Mouse (Mus musculus) frontal cortex, adult (tissue): ENCODE measurements around the gene Mrgprh.

ENCODE experiments used
- ATAC-seq: cut with Nextera tagmentation; 2 replicates; pipeline ENCODE4 v1.9.2; 2017; ENCODE audit warnings: mild to moderate bottlenecking, moderate library complexity, mixed read lengths; ENCODE audit not compliant: low TSS enrichment

Gene Mrgprh

DNA sequence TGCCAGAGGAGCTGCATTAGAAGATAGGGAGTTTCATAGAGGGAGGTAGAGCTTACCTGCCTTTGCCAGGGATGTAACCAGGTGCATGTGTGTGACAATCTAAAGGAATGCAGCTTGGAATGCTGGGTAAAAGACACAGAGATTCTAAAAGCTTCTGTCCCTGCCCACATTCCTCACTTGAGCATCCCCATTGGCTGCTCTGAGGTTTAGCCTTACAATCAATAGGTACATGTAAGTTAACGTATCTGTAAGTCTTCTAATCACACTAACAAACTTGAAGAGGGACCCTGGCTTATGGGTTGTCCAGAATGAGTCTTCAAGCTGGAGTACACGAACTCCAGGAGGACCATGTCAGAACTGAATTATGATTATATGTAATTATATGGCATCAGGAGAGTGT is 7.8 kb upstream of the Mrgprh start, which contains the start of gene Mas1:
TSS of gene Mas1 (minus strand) at position 101 of the 400 bp plus-strand sequence.
- no peak for ATAC-seq

DNA sequence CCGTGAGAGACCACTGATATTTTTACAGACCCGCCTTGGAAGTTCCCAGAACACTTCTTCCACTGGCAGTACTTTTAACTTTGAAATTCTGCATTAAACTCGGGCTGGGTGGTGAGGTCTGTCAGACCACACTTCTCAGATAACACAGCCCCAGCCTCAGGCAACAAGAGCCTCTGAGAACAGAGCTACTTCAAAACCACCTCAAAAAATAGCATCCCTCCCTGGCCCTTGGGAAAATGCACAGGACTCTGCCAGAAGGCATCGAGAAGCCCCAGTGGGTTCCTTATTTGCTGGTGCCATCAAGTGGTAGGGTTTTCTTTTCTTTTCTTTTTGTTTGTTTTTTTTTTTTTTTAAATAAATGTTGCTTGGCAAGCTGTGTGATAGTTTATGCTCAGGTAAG is 7.2 kb upstream of the Mrgprh start:
- ATAC-seq: no peak

DNA sequence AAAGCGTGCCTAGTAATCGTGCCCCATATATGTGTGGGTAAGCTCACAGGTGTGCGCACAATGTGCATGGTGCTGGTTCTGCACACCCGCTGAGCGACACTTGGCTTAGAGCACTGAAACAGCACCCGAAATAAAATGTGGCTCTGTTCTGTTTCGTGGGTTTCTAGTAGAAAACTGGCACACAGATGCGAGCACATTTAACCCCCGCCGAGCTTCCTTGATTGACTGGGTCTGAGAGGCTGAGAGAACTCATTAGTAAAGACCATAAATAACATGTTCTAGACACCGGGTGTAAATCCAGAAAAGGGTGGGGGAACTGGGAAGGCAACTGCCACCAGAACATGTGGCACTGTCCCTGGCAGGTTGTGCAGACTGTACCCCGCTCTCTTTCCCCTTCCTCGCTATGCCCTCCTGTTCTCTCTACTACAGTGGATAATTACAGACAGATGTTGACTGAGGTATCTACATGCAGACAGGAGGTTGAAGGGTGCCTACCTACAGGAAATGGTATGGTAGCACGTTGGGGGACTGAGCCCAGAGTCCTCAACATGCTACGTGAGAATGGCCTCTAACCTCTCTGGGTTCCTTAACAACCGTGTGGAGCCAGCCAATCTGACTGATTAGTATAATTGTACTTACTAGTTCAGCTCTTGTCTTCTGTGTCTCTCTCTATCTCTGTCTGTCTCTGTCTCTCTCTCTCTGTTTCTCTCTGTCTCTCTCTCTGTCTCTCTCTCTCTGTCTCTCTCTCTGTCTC is 3.4 kb upstream of the Mrgprh start:
- ATAC-seq: peak; percentile 75

DNA sequence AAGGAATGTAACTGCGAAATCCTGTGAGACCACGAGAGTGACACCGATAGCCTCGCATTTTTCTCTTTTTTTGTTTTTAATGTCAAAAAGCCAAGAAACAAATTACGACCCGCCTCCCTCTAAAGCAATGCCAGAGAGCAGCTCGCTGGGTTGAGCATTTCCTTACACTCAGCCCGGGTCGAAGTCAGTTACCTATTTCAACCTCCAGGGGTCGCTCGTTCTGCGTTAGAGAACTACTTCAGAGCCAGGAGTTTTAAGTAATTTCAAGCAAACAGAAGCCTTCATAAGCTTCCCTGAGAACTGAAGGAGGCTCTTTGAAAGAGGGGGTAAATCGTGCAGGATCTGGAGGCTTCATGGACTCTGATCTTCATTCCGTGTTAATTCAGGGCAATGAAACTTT is 4.3 kb downstream of the Mrgprh start:
- peak; percentile 96 for ATAC-seq

DNA sequence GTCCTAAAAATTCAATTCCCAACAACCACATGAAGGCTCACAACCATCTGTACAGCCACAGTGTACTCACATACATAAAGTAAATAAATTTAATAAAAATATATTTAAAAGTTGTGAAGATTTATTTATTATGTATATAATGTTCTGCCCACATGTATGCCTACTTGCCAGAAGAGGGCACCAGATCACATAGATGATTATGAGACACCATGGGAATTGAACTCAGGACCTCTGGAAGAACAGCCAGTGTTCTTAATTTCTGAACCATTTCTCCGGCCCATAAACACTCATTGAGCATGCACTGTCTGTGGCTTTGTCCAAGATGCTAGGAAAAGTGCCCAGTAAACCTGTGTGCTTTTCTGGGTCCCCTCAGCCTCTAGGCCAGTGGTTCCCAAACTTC is 5.4 kb downstream of the Mrgprh start:
- no peak for ATAC-seq

DNA sequence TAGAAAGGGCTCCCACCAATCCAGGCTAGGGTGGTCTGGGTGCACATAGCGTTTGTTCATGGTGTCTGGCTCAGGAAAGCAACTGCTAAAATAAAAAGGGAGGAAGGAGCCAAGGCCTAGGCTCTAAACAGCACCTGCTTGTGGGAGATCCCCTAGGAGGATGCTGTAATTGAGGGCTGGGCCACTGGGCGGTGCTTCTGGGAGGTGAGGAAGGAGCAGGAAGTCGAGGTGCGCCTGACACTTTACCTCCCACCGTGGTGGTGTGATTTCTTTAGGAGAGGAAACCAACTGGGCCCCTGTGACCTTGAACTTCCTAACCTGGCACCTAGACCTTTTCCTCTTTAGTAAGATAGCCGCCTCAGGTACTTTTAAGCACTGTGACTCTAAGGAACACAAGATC is 10.8 kb downstream of the Mrgprh start:
- no peak for ATAC-seq

DNA sequence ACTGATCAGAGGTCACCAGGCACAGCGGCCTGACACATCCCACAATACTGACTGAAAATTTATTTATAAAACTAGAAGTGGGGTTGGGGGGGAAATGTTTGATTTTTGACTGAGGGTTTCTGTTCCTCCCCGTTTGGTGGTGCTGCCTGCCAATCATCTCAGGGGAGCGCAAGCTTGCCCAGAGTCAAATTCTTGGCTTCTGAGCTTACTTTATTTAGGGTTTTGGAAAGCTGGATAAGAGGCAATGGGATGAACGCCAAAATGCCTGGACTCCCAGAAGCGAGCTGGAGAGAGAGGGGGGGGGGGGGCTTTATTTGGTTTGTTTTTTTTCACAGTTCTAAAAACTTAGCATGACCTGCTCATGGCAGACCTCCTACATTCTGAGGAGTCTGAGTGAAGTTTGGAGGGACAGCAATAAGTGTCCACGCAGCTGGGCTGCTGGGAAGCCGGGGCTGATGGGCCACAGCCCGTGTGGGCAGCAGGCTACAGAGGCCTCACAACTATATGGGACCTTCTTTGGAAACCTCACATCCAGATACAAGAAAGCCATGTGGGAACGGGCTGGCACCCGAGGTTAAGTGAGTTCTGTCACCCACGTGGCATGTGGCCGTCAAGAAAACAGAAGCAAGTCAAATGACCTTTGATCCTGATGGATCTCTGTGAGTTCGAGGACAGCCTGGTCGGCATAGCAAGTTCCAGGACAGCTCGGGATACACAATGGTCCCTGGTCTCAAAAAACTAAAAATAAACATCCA is 11.4 kb downstream of the Mrgprh start:
- ATAC-seq: no peak

DNA sequence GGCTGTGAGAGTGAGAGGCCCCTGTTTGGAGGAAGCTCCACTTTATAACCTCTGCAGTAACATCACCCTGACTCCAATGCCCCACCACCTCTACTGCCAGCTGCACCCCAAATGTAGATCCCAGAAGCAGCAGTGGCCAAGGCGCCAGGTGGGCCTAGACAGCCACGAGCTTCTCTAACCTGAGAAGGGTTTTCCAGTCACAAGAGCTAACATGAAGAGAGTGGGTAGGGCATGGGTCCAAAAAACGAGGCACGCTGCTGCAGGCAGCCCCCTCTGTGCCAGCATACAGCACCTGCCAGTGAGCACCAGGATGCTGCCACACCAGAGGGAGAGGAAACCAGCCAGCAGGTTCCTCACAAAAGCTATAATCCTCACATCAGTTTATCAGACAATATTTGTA is 15.2 kb downstream of the Mrgprh start:
- 0 out of 2 replicates have a peak, but pooled peaks have one; percentile 38 for ATAC-seq

DNA sequence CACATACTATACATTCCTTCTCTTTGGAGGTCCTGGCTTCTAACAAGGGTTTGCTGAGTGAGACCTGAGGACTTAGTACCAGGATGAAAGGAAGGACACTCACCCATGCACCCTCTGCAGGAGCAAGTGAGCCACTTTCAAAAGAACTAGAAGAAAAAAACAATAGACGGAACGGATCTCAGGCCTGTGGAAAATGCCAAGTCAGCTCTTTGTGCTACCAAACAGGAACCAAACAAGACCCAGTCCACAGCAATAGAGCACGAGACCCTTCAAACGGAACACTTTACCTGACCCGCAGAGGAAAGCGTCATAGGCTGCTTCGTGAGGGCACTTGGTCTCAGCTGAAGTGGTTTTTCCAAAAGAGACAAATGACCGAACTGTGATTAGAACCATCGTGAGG is 16.2 kb downstream of the Mrgprh start:
- ATAC-seq: 0 out of 2 replicates have a peak, but pooled peaks have one; percentile 2

DNA sequence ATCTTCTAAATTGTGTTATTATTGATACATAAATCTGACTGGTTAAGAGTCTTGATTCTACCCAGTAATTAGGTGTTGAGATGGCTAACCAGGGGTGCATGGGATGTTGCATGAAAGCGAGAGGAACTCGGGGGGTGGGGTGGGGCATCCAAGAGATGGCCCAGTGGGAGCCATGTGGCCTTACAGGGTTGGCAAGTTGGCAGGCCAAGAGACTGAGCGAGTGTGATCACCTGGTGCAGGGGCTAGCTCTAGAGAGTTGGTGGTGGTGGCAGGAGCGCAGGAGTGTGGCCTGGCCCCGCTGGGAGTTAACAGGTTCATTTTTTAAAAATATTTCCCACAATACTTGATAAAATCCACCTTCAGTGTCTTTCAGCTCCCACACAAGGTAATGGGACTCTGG is 21.8 kb downstream of the Mrgprh start:
- 0 out of 2 replicates have a peak, but pooled peaks have one; percentile 34 for ATAC-seq

DNA sequence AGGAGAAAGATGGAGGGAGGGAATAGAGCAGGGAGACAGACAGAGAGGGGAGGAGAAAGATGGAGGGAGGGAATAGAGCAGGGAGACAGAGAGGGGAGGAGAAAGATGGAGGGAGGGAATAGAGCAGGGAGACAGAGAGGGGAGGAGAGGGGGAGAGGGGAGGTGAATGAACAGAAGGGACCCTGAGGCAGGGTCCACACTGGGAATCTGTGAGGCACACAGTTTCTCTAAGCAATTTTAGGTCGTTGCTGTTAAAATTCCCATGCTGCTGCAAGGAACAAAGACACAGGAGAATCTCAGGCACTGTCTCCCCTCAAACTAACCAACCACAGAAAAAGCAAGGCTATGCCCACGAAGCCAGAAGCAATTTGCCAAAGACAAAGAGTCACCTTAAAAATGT is 22.8 kb downstream of the Mrgprh start:
- 0 out of 2 replicates have a peak, but pooled peaks have one; percentile 27 for ATAC-seq

DNA sequence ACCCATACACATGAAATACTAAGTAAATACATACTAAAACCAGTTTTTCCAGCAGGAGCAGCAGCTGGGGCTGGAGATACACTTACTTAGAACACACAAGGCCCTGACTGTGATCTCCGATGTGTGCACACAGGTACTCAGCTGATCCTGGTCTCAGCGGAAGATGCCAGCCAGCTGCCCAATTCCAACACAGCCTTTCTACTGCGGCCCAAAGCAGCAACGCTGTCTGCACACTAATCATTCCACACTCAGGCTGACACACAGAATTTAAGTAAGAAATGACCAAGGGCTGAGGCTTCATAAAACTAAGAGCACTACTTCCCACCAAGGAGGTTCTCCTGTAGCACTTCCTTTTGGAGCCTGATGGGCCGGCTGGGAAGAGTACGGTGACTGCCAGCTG is 26.5 kb downstream of the Mrgprh start:
- no peak for ATAC-seq

DNA sequence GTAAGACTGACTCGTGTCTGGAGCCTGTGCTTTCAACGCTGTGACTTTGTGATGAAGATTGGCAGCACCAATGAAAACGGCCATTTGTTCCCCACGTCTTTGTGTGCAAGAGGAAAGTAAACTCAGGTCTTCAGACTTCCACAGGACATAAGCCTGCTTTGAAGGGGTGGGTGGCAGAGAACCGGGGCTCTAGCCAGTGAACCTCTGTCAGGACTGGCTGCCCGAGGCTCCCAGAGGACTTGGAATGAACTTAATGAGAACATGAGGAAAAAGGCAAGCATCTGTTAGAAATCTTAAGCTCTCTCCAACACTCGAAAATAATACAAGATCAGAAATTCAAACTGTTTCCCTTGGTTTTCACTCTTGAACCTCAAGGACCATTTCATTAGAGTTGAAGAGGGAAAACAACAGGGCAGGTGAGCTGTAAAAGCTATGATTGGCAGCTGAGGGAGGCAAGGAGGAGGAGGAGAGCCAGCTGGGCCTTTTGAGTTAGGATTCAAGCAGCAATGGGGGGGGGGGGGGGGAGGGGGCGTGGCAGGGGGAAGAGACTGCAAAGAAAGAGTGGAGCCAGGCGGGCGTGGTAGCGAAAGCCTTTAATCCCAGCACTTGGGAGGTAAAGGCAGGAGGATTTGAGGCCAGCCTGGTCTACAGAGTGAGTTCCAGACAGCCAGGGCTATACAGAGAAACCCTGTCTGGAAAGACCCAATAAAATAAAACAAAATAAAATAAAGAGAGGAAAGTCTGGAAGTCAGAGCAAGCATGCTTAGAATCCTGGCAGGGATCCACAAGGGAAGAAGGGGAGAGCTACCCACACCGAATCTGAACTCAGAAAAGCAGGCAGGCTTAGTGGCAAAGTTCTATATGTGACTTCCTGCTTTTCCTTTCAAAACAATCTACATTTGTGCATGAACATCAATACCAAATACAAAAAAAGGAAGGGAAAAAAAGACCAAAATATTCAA is 27.8 kb downstream of the Mrgprh start:
- ATAC-seq: no peak

DNA sequence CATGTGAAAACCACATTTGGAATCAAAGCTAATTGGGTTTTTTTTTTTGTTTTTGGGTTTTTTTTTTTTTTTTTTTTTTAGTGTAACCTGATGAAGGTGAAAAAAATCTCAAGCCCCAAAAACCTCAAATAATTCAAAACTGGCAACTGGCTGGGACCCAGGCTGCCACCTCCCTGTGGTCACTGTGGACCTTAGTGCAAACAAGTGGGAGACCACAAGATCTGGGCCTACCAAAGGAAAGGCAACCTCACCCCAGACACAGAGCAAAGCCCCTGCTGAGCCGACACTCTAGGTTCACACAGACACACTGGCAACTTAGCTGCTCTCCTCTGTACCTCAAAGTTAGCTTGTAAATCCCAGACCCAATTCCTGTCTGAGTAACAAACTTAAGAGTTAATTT is 28.5 kb downstream of the Mrgprh start:
- no peak for ATAC-seq

DNA sequence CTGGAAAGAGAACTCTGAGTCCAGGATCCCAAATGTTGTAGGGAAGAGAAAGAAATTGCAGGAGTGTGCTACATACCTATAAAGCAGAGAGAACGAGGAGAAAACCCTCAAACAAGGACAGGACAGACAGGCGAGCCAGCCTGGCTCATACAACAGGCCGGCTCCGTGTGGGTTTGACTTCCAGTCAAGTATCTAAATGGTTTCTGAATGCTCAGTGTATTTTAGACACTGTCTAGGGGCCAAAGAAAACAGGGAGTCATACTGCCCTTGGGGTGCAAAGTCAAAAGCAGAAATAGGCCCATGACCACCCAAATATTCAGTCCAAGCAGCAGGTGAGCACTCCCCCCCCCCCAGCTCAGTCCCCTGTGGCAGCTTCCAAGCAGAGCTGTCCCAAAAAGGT is 30.0 kb downstream of the Mrgprh start:
- ATAC-seq: no peak

DNA sequence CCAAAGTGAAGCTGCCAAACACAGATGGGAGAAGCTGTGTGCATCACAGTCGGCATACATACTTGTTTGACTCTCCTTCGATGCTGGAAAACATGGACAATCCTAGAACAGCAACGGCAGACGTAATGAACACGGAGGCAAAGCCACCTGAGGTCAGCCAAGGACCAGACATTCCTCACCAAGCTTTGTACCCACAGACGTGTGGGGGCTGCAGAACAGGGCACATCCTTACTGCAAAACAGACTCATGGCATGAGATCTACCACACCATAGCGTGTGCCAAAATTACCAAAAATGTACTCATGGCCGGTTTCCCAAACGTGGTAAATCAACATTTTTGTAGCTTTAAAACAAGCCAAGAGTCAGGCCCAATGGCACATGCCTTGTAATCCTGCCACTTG is 30.6 kb downstream of the Mrgprh start:
- peak; percentile 27; the same call in 1 of the 2 replicates for ATAC-seq

DNA sequence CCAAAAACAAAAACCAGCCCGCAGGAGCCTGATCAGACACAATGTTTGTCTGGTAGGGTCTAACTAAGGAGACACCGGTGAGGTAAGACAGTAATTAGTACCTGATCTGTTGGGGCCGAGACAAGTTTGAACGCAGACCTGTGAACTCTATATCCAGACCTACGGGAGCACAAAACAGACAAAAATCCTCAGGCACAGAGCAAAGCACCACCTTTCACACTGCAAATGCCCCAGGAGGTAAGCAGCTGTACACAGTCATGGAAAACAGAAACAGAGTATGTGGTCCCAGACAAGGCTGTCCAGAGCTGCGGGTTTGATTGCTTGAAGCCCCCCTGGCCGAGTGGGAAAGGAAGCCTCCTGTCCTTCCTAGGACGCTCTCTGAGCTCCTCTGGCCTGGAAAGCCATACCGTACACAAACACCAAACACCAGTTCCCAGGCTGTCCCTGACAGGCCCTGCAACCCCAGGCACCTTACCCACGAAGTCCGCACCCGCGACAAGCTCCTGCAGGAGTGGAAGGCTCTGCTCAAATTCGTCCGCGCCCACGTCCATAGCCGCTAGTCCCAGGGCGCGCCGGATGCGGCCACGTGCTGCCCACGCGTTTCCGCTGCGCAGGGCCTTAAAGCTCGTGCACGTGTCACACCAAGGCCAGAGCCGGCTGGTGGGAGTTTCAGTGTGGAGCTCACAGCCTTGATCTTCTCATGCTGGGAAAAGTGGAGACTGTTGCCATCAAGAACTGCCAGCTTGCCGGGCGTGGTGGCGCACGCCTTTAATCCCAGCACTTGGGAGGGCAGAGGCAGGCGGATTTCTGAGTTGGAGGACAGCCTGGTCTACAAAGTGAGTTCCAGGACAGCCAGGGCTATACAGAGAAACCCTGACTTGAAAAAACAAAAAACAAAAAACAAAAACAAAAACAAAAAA is 33.8 kb downstream of the Mrgprh start, which contains the start of gene Pnldc1:
TSS of gene Pnldc1 (minus strand) at position 870 of the 920 bp plus-strand sequence.
- ATAC-seq: no peak

DNA sequence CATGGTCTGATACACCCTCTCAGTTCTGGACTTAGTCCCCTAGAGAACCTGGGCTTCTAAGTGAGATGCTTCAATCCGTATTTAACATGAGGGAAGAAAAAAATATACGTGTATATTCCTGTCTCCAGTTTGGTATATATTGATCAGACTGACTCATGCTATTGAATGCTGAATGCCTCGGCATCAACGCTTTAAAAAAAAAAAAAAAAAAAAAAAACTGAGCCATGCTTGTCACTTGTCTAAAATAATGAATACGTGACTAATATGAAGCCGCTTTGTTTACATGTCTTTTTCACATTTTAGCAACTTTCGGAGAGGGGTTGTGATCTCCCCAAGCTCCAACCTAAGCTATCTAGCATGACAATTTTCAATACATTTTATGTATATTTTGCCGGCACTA is 34.6 kb downstream of the Mrgprh start:
- ATAC-seq: no peak

DNA sequence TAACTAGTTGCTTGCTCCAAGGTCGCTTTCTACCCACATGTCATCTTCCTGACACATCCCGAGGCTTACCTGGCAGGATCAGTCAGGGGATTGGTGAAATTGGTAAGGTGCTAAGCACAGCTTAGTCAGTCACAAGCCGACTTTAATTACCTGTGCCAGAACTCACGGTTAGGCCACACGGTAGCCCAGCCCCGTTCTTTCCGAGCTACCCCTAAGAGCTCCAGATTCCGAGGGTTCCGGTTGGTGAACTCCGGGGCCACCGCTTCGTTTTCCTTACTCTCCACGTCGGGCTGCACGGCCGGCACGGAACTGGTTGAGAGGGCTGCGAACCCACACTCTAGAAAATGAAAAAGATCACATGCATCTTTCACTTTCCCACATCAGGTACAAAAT is 39.6 kb downstream of the Mrgprh start, which contains the start of gene Tcp1:
TSS of gene Tcp1 (plus strand) at position 214 of the 393 bp plus-strand sequence.
- no peak for ATAC-seq

DNA sequence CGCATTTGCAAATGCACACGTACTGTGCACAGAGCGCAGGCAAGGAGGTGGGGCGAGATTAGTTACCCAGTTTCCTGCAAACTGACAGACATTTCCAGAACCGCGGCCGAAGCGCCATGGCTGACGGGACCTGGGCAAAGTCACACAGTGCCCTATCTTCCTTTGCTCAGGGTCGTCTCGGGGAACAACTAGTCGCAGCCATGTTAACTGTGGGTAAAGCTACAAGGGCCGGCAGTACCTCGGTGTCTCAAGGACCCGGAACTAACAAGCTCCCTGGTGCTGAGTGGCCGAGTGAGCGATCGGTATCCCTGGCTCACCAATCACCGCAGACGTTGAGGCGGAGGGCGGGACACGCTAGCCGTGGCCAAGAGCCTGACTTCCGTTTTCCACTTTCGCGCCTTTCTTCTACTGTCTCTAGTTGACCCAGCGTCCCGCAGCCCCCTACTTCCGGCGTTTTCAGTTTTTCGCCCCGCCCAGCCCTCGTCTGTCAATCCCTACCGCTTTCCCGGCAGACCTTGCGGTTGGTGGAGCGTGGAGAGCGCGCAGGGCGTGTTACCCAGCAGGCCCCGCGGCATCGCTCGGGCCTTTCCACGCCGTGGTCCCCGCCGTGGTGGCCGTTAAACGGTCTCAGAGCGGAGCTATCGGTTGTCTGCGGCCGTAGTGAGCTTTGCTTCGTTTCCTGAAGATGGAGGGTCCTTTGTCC is 40.2 kb downstream of the Mrgprh start, which contains the start of gene Mrpl18:
TSS of gene Mrpl18 (minus strand) at position 465 of the 703 bp plus-strand sequence.
- peak; percentile 99 for ATAC-seq
